Comparison of ENCODE assay signal across 7 mouse cellular contexts in the genomic region with DNA sequence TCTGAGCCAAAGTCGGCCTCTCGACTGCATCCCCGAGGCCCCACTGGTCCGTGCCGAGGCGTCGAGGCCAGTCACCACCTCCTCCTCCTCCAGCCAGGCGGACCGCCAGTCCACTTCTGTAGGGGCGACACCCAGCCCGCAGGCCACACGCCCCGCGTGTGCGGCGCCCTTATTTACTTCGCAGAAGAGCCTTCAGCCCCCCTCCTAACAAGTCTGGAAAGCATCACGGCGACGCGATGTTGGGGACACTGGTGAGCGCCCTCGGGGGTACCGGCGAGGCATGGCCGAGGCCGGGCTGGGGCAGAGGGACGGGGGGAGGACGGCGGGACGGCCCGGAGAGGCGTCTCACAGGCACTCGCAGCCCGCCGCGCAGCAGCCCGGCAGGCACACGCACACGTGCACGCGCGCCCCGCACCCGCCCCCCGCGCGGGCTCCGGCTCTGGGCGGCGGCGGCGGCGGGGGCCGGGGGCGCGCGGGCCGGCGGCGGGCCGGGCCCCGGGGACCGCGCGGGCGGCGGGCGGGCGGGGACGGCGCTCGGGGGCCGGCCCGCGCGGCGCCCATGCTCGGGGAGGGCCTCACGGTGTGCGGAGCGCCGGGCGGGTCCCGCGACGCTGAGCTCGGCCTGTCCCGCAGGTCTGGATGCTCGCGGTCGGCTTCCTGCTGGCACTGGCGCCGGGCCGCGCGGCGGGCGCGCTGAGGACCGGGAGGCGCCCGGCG. TPM values are rescaled to one million over a fixed set of nuclear protein-coding genes. Genes with fewer than 3 reads are reported as not detected.
DNase-seq lines count a peak whose midpoint lies in the region; ATAC-seq and TF ChIP-seq lines count a peak whose summit lies in the region.

A gene (plus strand): TSS at position 107 of the 717 bp plus-strand sequence.

- H3K4me3 ChIP-seq in C2C12 (ENCODE audit: insufficient read depth, poor library complexity, severe bottlenecking) (peak within 1 kb of the TSS; percentile 23), CH12.LX (replicated peaks in 1 of 3; ENCODE audit: low read depth in 2 of 3, low read length in 2 of 3, poor library complexity in 1 of 3) (peak within 1 kb of the TSS; percentile 41 to 90 (median 62))
- H3K4me3 ChIP-seq in heart, adult 2 months, result peak within 1 kb of the TSS; percentile 59
- H3K4me3 ChIP-seq in kidney, embryonic 16.5 days (ENCODE audit: low read length), result peak within 1 kb of the TSS; percentile 74
- peak within 1 kb of the TSS; percentile 74 for H3K4me3 ChIP-seq in lung, postnatal 0 days (ENCODE audit: low read depth, low read length)
- H3K4me3 ChIP-seq in small intestine, adult 2 months (ENCODE audit: low read depth, low read length), result peak within 1 kb of the TSS; percentile 65

- H3ac ChIP-seq in C2C12 (ENCODE audit: control insufficient read depth, insufficient read length, low read depth), result peak within 1 kb of the TSS; percentile 61

- H3K27ac ChIP-seq in CH12.LX (ENCODE audit: insufficient read depth, low read depth), result no peak within 1 kb of the TSS
- H3K27ac ChIP-seq in heart, adult 2 months, result no peak within 1 kb of the TSS; the same call in 1 of the 2 replicates
- no peak within 1 kb of the TSS for H3K27ac ChIP-seq in kidney, embryonic 16.5 days (ENCODE audit: low read length)
- peak within 1 kb of the TSS; percentile 81 for H3K27ac ChIP-seq in lung, postnatal 0 days (ENCODE audit: low read length)
- H3K27ac ChIP-seq in small intestine, adult 2 months (ENCODE audit: insufficient read depth, low read depth, low read length), result no peak within 1 kb of the TSS

- no peak for DNase-seq in CH12.LX (ENCODE audit: extremely low read depth)
- peak; percentile 66 to 67 for DNase-seq in cerebellum, postnatal 14 days
- DNase-seq in heart, adult 2 months, result peak; percentile 55 to 64
- DNase-seq in lung, postnatal 0 days (ENCODE audit: low spot score), result peak; percentile 69

- TF ChIP-seq CTCF in C2C12 (IDR thresholded peaks at IDR 0.05; ENCODE audit: control insufficient read depth, insufficient read depth, insufficient read length) (no peak), CH12.LX (conservative IDR thresholded peaks at IDR 0.05 in 1 of 2, IDR thresholded peaks at IDR 0.05 in 1 of 2; ENCODE audit: low read depth in 2 of 2, low read length in 2 of 2) (no peak)
- TF ChIP-seq CTCF in heart, adult 2 months (IDR thresholded peaks at IDR 0.05), result no peak
- TF ChIP-seq CTCF in lung, postnatal 0 days (IDR thresholded peaks at IDR 0.05), result no peak
- TF ChIP-seq CTCF in small intestine, adult 2 months (IDR thresholded peaks at IDR 0.05; ENCODE audit: extremely low read depth, insufficient read length, insufficient replicate concordance, low read depth, low read length), result no peak

- dilution Hi-C loops in CH12.LX (cut with MboI; ENCODE audit: extremely low pct_ligation_motif_present, extremely low pct_unique_long_range_greater_than_20kb, low sequenced_read_pairs), result no loop called here

- H3K27me3 ChIP-seq in C2C12 (ENCODE audit: control insufficient read depth, insufficient read depth, insufficient read length) (peaks cover 14% of the 10 kb centered on the region), CH12.LX (replicated peaks) (peaks cover 31% of the 10 kb centered on the region)
- no peaks in the 10 kb centered on the region for H3K27me3 ChIP-seq in heart, adult 2 months (ENCODE audit: control insufficient read depth, insufficient read depth, low read length)
- peaks cover 8% of the 10 kb centered on the region; the same call in 1 of the 2 replicates for H3K27me3 ChIP-seq in kidney, embryonic 16.5 days (ENCODE audit: insufficient read depth, low read length)
- H3K27me3 ChIP-seq in lung, postnatal 0 days (replicated peaks; ENCODE audit: insufficient read depth, low read length), result no peaks in the 10 kb centered on the region
- H3K27me3 ChIP-seq in small intestine, adult 2 months (ENCODE audit: control insufficient read depth, insufficient read depth, low read length), result no peaks in the 10 kb centered on the region

- no peak for TF ChIP-seq RAD21 in CH12.LX (IDR thresholded peaks at IDR 0.05; ENCODE audit: low read depth, low read length)

- no peak for TF ChIP-seq POLR2A in CH12.LX (IDR thresholded peaks at IDR 0.05; ENCODE audit: low read depth, low read length)
- TF ChIP-seq POLR2A in heart, adult 2 months (IDR thresholded peaks at IDR 0.05; ENCODE audit: insufficient read depth, low read depth, low read length), result no peak
- no peak for TF ChIP-seq POLR2A in small intestine, adult 2 months (IDR thresholded peaks at IDR 0.05; ENCODE audit: low read depth, low read length)

- peak within 1 kb of the TSS; percentile 80 for H3K4me2 ChIP-seq in CH12.LX (ENCODE audit: insufficient read depth, low read depth, poor library complexity, severe bottlenecking)
- peak within 1 kb of the TSS; percentile 96 for H3K4me2 ChIP-seq in kidney, embryonic 16.5 days (replicated peaks; ENCODE audit: low read depth, low read length)
- H3K4me2 ChIP-seq in lung, postnatal 0 days (replicated peaks; ENCODE audit: low read depth, low read length), result peak within 1 kb of the TSS; percentile 94

- in situ Hi-C loops in CH12.LX (cut with MboI; ENCODE audit: low pct_ligation_motif_present, low pct_unique_long_range_greater_than_20kb, low sequenced_read_pairs), result no loop called here

- peaks cover 11 to 29% of the 10 kb centered on the region in 2 experiments for H3K4me1 ChIP-seq in CH12.LX (ENCODE audit: control insufficient read depth in 1 of 2, insufficient read depth in 2 of 2)
- H3K4me1 ChIP-seq in heart, adult 2 months (ENCODE audit: control insufficient read depth, insufficient read depth, low read length), result peaks cover 4% of the 10 kb centered on the region
- peaks cover 11% of the 10 kb centered on the region; the same call in 1 of the 2 replicates for H3K4me1 ChIP-seq in kidney, embryonic 16.5 days (ENCODE audit: insufficient read depth, low read length)
- no peaks in the 10 kb centered on the region; the same call in 1 of the 2 replicates for H3K4me1 ChIP-seq in lung, postnatal 0 days (ENCODE audit: insufficient read depth, low read depth, low read length)
- H3K4me1 ChIP-seq in small intestine, adult 2 months (ENCODE audit: control insufficient read depth, insufficient read depth, insufficient read length, low read length), result peaks cover 3% of the 10 kb centered on the region; the same call in 1 of the 2 replicates

- peak within 1 kb of the TSS; percentile 18; the same call in 1 of the 2 replicates for H3K9ac ChIP-seq in CH12.LX (ENCODE audit: insufficient read depth, low read depth)
- peak within 1 kb of the TSS; percentile 79 for H3K9ac ChIP-seq in heart, adult 2 months (ENCODE audit: low read depth, low read length)
- peak within 1 kb of the TSS; percentile 76 for H3K9ac ChIP-seq in kidney, embryonic 16.5 days (replicated peaks; ENCODE audit: low read length)
- H3K9ac ChIP-seq in lung, postnatal 0 days (replicated peaks; ENCODE audit: low read depth), result peak within 1 kb of the TSS; percentile 55

- H3K36me3 ChIP-seq in C2C12 (ENCODE audit: control insufficient read depth, insufficient read depth), result no peaks in the 10 kb centered on the region
- no peaks in the 10 kb centered on the region for H3K36me3 ChIP-seq in CH12.LX (replicated peaks in 1 of 2; ENCODE audit: control insufficient read depth in 1 of 2, insufficient read depth in 1 of 2, low read length in 1 of 2)
- H3K36me3 ChIP-seq in heart, adult 2 months (ENCODE audit: control insufficient read depth, insufficient read depth, low read length), result no peaks in the 10 kb centered on the region
- no peaks in the 10 kb centered on the region for H3K36me3 ChIP-seq in kidney, embryonic 16.5 days (ENCODE audit: insufficient read depth, low read length)
- H3K36me3 ChIP-seq in lung, postnatal 0 days (ENCODE audit: insufficient read depth, low read length), result no peaks in the 10 kb centered on the region
- H3K36me3 ChIP-seq in small intestine, adult 2 months (ENCODE audit: control insufficient read depth, insufficient read depth, low read length), result no peaks in the 10 kb centered on the region

- H3K79me2 ChIP-seq in C2C12 (ENCODE audit: control insufficient read depth, insufficient read depth) (no peaks in the 10 kb centered on the region), CH12.LX (replicated peaks; ENCODE audit: control insufficient read depth, extremely low read depth, insufficient read depth, poor library complexity, severe bottlenecking) (no peaks in the 10 kb centered on the region)
- no peaks in the 10 kb centered on the region for H3K79me2 ChIP-seq in heart, adult 2 months (replicated peaks; ENCODE audit: control insufficient read depth, insufficient read depth, low read length)

- no peaks in the 10 kb centered on the region for H3K79me3 ChIP-seq in C2C12 (ENCODE audit: low read depth)

- TF ChIP-seq EP300 in CH12.LX (IDR thresholded peaks at IDR 0.05; ENCODE audit: low read length), result no peak
- TF ChIP-seq EP300 in heart, adult 2 months (IDR thresholded peaks at IDR 0.05; ENCODE audit: insufficient read depth, low read depth, low read length), result no peak
- TF ChIP-seq EP300 in lung, postnatal 0 days (IDR thresholded peaks at IDR 0.05), result no peak

- 5% methylated on average over 81 of the region's 104 CpGs for WGBS in heart, adult 2 months
- under 1% methylated on average over 65 of the region's 104 CpGs for WGBS in kidney, embryonic 16.5 days
- under 1% methylated on average over 28 of the region's 104 CpGs for WGBS in lung, postnatal 0 days
- WGBS in small intestine, adult 2 months, result 3% methylated on average over 100 of the region's 104 CpGs

- intact Hi-C loops in heart, adult 2 months (cut with DNase I), result no loop called here

- peak; percentile 39 for ATAC-seq in kidney, embryonic 16.5 days (ENCODE audit: low FRiP score, low TSS enrichment)
- ATAC-seq in lung, postnatal 0 days, result peak; percentile 49

- peaks cover 2% of the 10 kb centered on the region for H3K9me3 ChIP-seq in CH12.LX (replicated peaks; ENCODE audit: low read length)
- no peaks in the 10 kb centered on the region for H3K9me3 ChIP-seq in kidney, embryonic 16.5 days (ENCODE audit: low read length)
- no peaks in the 10 kb centered on the region for H3K9me3 ChIP-seq in lung, postnatal 0 days (ENCODE audit: low read length)

TF ChIP-seq in C2C12, 6 proteins besides CTCF, POLR2A, EP300 and RAD21 (continues in another document):
- no peak for TF ChIP-seq MAX (IDR thresholded peaks at IDR 0.05)
- no peak for TF ChIP-seq USF1 (IDR thresholded peaks at IDR 0.05; ENCODE audit: low read depth)

TF ChIP-seq in CH12.LX, 34 proteins besides CTCF, POLR2A, EP300 and RAD21 (continues in another document):
- no peak for TF ChIP-seq ZKSCAN1 (IDR thresholded peaks at IDR 0.05; ENCODE audit: borderline replicate concordance, low read depth, low read length)
- TF ChIP-seq JUND (conservative IDR thresholded peaks at IDR 0.05; ENCODE audit: low read depth, low read length), result no peak

RNA-seq across cellular contexts. Expression of the gene that starts here (rescaled TPM):
- polyA plus RNA-seq in C2C12 (2012; fragmentation: generic; extraction: Trizol) (0.22 TPM), CH12.LX (2012; ENCODE audit: insufficient read length, low read depth) (not detected in 2 replicates)
- total RNA-seq in CH12.LX (2012; rRNA removed) (0.08 and 0.21 TPM in 2 replicates), CH12.LX (2014; rRNA removed) (not detected in 2 replicates)
- total RNA-seq in heart, adult 2 months (2021), result 1 to 10 TPM; 2.2 to 3.3 TPM
- 8.0 and 10.1 TPM in 2 replicates for polyA plus RNA-seq in heart, adult 2 months (2012; rRNA removed)
- 1.0 and 2.1 TPM in 2 replicates for polyA plus RNA-seq in kidney, embryonic 16.5 days (2015; fragmentation: Nextera tagmentation; extraction: Ambion mirVana)
- polyA plus RNA-seq in lung, postnatal 0 days (2015; fragmentation: Nextera tagmentation; extraction: Ambion mirVana), result 9.1 and 9.4 TPM in 2 replicates
- polyA plus RNA-seq in small intestine, adult 2 months (2012; rRNA removed), result 5.6 and 7.1 TPM in 2 replicates

Comparison
In these comparisons a context has a peak if more than half of its experiments do, and no peak if none do; other contexts are left out.
1. H3K4me3 ChIP-seq: peak in every context shown above with its lines; median percentile 74 in kidney, embryonic 16.5 days; 74 in lung, postnatal 0 days; 65 in small intestine, adult 2 months; 62 in CH12.LX; 59 in heart, adult 2 months; 23 in C2C12.
2. H3K9ac ChIP-seq: peak in every context shown above with its lines; median percentile 79 in heart, adult 2 months; 76 in kidney, embryonic 16.5 days; 55 in lung, postnatal 0 days; 18 in CH12.LX.